Mouse (Mus musculus): ENCODE measurements around the gene Frat1. TPM values are rescaled to one million over a fixed set of nuclear protein-coding genes. Genes with fewer than 3 reads are reported as not detected.

The Frat1 gene
- polyA plus RNA-seq, 1 experiment from 2014 or later = 25.6 TPM

GRCm38 (mm10) chr19:41881842-41882241 is 52.1 kb downstream of the Frat1 start:
- Histone ChIP-seq H3K27ac (no peak overlapping the region), H3K4me3 (no peak overlapping the region), H3K4me2 (no peak overlapping the region), H3K36me3 (peaks cover 88% of the 10 kb centered on the region), H3K27me3 (no peaks in the 10 kb centered on the region), H3K4me1 (replicated peaks) (no peaks in the 10 kb centered on the region), H3K9ac (no peak overlapping the region), H3K9me3 (no peaks in the 10 kb centered on the region)
- no peak for ATAC-seq (ENCODE audit: low FRiP score)
- WGBS = over 99% methylated on average over 4 of the region's 4 CpGs

Other genes with a start within 250 kb of the Frat1 start
- gene Gm340, start 247.6 kb upstream of the Frat1 start, polyA plus RNA-seq (2015; fragmentation: Nextera tagmentation; extraction: Ambion mirVana) = 2.7 and 3.3 TPM in 2 replicates
- 22.3 and 25.6 TPM in 2 replicates for gene Slit1, start 86.3 kb upstream of the Frat1 start, polyA plus RNA-seq (2015; fragmentation: Nextera tagmentation; extraction: Ambion mirVana)
- 6.3 and 7.6 TPM in 2 replicates for gene Arhgap19, start 27.9 kb upstream of the Frat1 start, polyA plus RNA-seq (2015; fragmentation: Nextera tagmentation; extraction: Ambion mirVana)
- 8.4 and 10.4 TPM in 2 replicates for gene Frat2, start 18.2 kb downstream of the Frat1 start, polyA plus RNA-seq (2015; fragmentation: Nextera tagmentation; extraction: Ambion mirVana)
- 15.6 and 15.7 TPM in 2 replicates for gene Rrp12, start 66.2 kb downstream of the Frat1 start, polyA plus RNA-seq (2015; fragmentation: Nextera tagmentation; extraction: Ambion mirVana)
- 465 and 466 TPM in 2 replicates for gene Pgam1, start 82.0 kb downstream of the Frat1 start, polyA plus RNA-seq (2015; fragmentation: Nextera tagmentation; extraction: Ambion mirVana)
- 65.8 and 67.0 TPM in 2 replicates for gene Exosc1, start 103.5 kb downstream of the Frat1 start, polyA plus RNA-seq (2015; fragmentation: Nextera tagmentation; extraction: Ambion mirVana)
- gene Zdhhc16, start 103.5 kb downstream of the Frat1 start, polyA plus RNA-seq (2015; fragmentation: Nextera tagmentation; extraction: Ambion mirVana) = 78.8 and 80.7 TPM in 2 replicates
- 36.5 and 39.7 TPM in 2 replicates for gene Mms19, start 151.2 kb downstream of the Frat1 start, polyA plus RNA-seq (2015; fragmentation: Nextera tagmentation; extraction: Ambion mirVana)
- 10.8 and 11.4 TPM in 2 replicates for gene Ubtd1, start 151.8 kb downstream of the Frat1 start, polyA plus RNA-seq (2015; fragmentation: Nextera tagmentation; extraction: Ambion mirVana)
- gene Ankrd2, start 206.0 kb downstream of the Frat1 start, polyA plus RNA-seq (2015; fragmentation: Nextera tagmentation; extraction: Ambion mirVana) = 0.35 and 0.53 TPM in 2 replicates
- gene Hoga1, start 215.6 kb downstream of the Frat1 start, polyA plus RNA-seq (2015; fragmentation: Nextera tagmentation; extraction: Ambion mirVana) = 1.3 and 1.7 TPM in 2 replicates
- not detected in 2 replicates for gene 4933411K16Rik, start 222.3 kb downstream of the Frat1 start, polyA plus RNA-seq (2015; fragmentation: Nextera tagmentation; extraction: Ambion mirVana)

All from hindbrain, embryonic 13.5 days (tissue).